Mouse (Mus musculus): ENCODE data around the gene Ryr2. TPM values are rescaled to one million over a fixed set of nuclear protein-coding genes. Genes with fewer than 3 reads are reported as not detected.

Ryr2 gene
- total and polyA plus RNA-seq, 2 experiments: under 0.01 TPM; not detected in 1

GRCm38 (mm10) chr13:11709708-11710471, 396.9 kb downstream of the Ryr2 start:
- TF ChIP-seq CTCF (IDR thresholded peaks at IDR 0.05; ENCODE audit: low read depth, low read length) (no peak), POLR2A (IDR thresholded peaks at IDR 0.05; ENCODE audit: extremely low read depth, insufficient read depth, low read length) (no peak)
- Histone ChIP-seq H3K9ac (ENCODE audit: low read depth, low read length) (no peak overlapping the region), H3K4me3 (ENCODE audit: insufficient read depth, low read depth, low read length) (no peak overlapping the region), H3K79me2 (ENCODE audit: control insufficient read depth, insufficient read depth, low read length) (no peaks in the 10 kb centered on the region), H3K36me3 (ENCODE audit: control insufficient read depth, insufficient read depth, low read length) (no peaks in the 10 kb centered on the region), H3K27me3 (ENCODE audit: control insufficient read depth, insufficient read depth, low read length) (no peaks in the 10 kb centered on the region), H3K27ac (replicated peaks; ENCODE audit: insufficient read depth, low read depth, low read length) (no peak overlapping the region), H3K4me1 (ENCODE audit: control insufficient read depth, insufficient read depth, low read length) (no peaks in the 10 kb centered on the region)
- 82% methylated on average over 7 of the region's 7 CpGs for WGBS
- DNase-seq (ENCODE audit: extremely low read depth, low read depth, low spot score): no peak

DNA sequence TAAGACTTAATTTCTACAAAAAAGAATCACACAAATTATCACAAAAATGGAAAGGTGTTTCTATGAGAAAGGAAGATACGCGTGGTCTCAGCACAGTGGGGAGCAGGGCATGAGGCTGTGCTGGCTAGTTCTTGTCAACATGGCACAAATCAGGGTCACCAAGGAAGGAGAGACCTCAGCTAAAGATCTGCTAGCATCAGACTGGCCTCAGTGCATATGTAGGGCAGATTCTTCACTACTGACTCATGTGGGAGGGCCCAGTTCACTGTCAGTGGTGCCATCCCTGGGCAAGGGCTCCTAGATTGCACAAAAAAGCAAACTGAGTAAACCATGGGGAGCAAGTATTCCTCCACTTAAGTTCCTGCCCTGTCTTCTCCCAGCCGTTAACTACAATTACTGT, 405.0 kb downstream of the Ryr2 start:
- 87% methylated on average over 3 of the region's 3 CpGs for WGBS
- Histone ChIP-seq H3K9ac (ENCODE audit: low read depth, low read length) (no peak overlapping the region), H3K27ac (replicated peaks; ENCODE audit: insufficient read depth, low read depth, low read length) (no peak overlapping the region), H3K79me2 (ENCODE audit: control insufficient read depth, insufficient read depth, low read length) (no peaks in the 10 kb centered on the region), H3K4me3 (ENCODE audit: insufficient read depth, low read depth, low read length) (no peak overlapping the region), H3K4me1 (ENCODE audit: control insufficient read depth, insufficient read depth, low read length) (no peaks in the 10 kb centered on the region), H3K27me3 (ENCODE audit: control insufficient read depth, insufficient read depth, low read length) (no peaks in the 10 kb centered on the region), H3K36me3 (ENCODE audit: control insufficient read depth, insufficient read depth, low read length) (no peaks in the 10 kb centered on the region)
- TF ChIP-seq POLR2A (IDR thresholded peaks at IDR 0.05; ENCODE audit: extremely low read depth, insufficient read depth, low read length) (no peak), CTCF (IDR thresholded peaks at IDR 0.05; ENCODE audit: low read depth, low read length) (no peak)
- DNase-seq (ENCODE audit: extremely low read depth, low read depth, low spot score): no peak

- Histone ChIP-seq H3K36me3 (ENCODE audit: control insufficient read depth, insufficient read depth, low read length) (no peaks in the 10 kb centered on the region), H3K4me3 (ENCODE audit: insufficient read depth, low read depth, low read length) (no peak overlapping the region), H3K4me1 (ENCODE audit: control insufficient read depth, insufficient read depth, low read length) (no peaks in the 10 kb centered on the region), H3K9ac (ENCODE audit: low read depth, low read length) (no peak overlapping the region), H3K27ac (replicated peaks; ENCODE audit: insufficient read depth, low read depth, low read length) (no peak overlapping the region), H3K79me2 (ENCODE audit: control insufficient read depth, insufficient read depth, low read length) (no peaks in the 10 kb centered on the region), H3K27me3 (ENCODE audit: control insufficient read depth, insufficient read depth, low read length) (no peaks in the 10 kb centered on the region)
- DNase-seq (ENCODE audit: extremely low read depth, low read depth, low spot score): peak; percentile 25
- TF ChIP-seq CTCF (IDR thresholded peaks at IDR 0.05; ENCODE audit: low read depth, low read length) (no peak), POLR2A (IDR thresholded peaks at IDR 0.05; ENCODE audit: extremely low read depth, insufficient read depth, low read length) (no peak)
- WGBS: 79% methylated on average over 1 of the region's 1 CpGs
Observed at GRCm38 (mm10) chr13:11696496-11696895, 410.2 kb downstream of the Ryr2 start.

DNA sequence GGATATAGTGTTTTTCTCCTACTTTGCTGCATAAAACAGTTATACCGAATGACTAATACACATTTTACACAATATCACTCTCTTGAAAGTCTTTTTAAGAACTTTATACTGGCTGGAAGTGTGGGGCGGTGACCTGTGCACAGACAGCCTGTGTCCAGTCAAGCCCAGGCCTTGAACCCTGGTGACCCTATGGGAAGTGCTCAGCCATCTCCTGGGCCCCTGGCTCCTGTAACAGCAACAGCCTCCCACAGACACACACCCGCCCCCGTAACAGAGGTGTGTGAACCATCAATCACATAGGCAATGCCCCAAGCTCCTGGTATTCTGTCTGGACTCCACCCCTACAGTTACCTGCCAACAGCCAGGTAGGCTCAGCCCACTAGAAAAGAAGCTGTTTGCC, 424.9 kb downstream of the Ryr2 start:
- H3K4me1 ChIP-seq (ENCODE audit: control insufficient read depth, insufficient read depth, low read length): no peaks in the 10 kb centered on the region
- TF ChIP-seq POLR2A (IDR thresholded peaks at IDR 0.05; ENCODE audit: extremely low read depth, insufficient read depth, low read length) (no peak), CTCF (IDR thresholded peaks at IDR 0.05; ENCODE audit: low read depth, low read length) (no peak)
- H3K4me3 ChIP-seq (ENCODE audit: insufficient read depth, low read depth, low read length): no peak overlapping the region
- WGBS: 70% methylated on average over 4 of the region's 4 CpGs
- no peaks in the 10 kb centered on the region for H3K27me3 ChIP-seq (ENCODE audit: control insufficient read depth, insufficient read depth, low read length)
- H3K79me2 ChIP-seq (ENCODE audit: control insufficient read depth, insufficient read depth, low read length): no peaks in the 10 kb centered on the region
- H3K9ac ChIP-seq (ENCODE audit: low read depth, low read length): no peak overlapping the region
- no peaks in the 10 kb centered on the region for H3K36me3 ChIP-seq (ENCODE audit: control insufficient read depth, insufficient read depth, low read length)
- no peak overlapping the region for H3K27ac ChIP-seq (replicated peaks; ENCODE audit: insufficient read depth, low read depth, low read length)
- no peak for DNase-seq (ENCODE audit: extremely low read depth, low read depth, low spot score)

DNA sequence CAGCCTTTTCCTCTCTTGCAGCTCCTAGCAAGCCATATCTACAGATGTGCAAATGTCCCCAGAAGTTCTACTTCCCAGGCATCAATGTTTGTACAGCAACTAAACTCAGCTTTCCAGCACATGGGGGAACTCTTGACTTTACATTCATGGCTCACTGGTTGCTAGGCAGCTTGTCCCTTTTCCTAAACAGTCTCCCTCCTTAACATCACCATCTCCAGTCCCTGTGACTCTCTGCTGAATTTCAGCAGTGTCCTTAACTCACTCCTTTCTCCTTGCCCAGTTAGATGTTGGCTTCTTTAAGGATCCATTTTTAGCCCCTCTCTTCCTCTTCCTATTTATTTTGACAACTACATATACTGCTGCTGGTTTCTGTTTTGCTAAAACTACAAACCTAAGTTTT, 443.9 kb downstream of the Ryr2 start:
- no peak for DNase-seq (ENCODE audit: extremely low read depth, low read depth, low spot score)
- no peaks in the 10 kb centered on the region for H3K79me2 ChIP-seq (ENCODE audit: control insufficient read depth, insufficient read depth, low read length)

GRCm38 (mm10) chr13:11644846-11645245, 461.9 kb downstream of the Ryr2 start:
- TF ChIP-seq CTCF (IDR thresholded peaks at IDR 0.05; ENCODE audit: low read depth, low read length) (no peak), POLR2A (IDR thresholded peaks at IDR 0.05; ENCODE audit: extremely low read depth, insufficient read depth, low read length) (no peak)
- Histone ChIP-seq H3K27me3 (ENCODE audit: control insufficient read depth, insufficient read depth, low read length) (no peaks in the 10 kb centered on the region), H3K36me3 (ENCODE audit: control insufficient read depth, insufficient read depth, low read length) (no peaks in the 10 kb centered on the region), H3K4me1 (ENCODE audit: control insufficient read depth, insufficient read depth, low read length) (no peaks in the 10 kb centered on the region), H3K27ac (replicated peaks; ENCODE audit: insufficient read depth, low read depth, low read length) (no peak overlapping the region), H3K79me2 (ENCODE audit: control insufficient read depth, insufficient read depth, low read length) (no peaks in the 10 kb centered on the region), H3K9ac (ENCODE audit: low read depth, low read length) (no peak overlapping the region), H3K4me3 (ENCODE audit: insufficient read depth, low read depth, low read length) (no peak overlapping the region)
- WGBS: 91% methylated on average over 1 of the region's 1 CpGs
- DNase-seq (ENCODE audit: extremely low read depth, low read depth, low spot score): no peak

More for the DNA sequence above, 443.9 kb downstream of the Ryr2 start:
- Histone ChIP-seq H3K27me3 (ENCODE audit: control insufficient read depth, insufficient read depth, low read length) (no peaks in the 10 kb centered on the region), H3K27ac (replicated peaks; ENCODE audit: insufficient read depth, low read depth, low read length) (no peak overlapping the region), H3K4me3 (ENCODE audit: insufficient read depth, low read depth, low read length) (no peak overlapping the region), H3K36me3 (ENCODE audit: control insufficient read depth, insufficient read depth, low read length) (no peaks in the 10 kb centered on the region), H3K4me1 (ENCODE audit: control insufficient read depth, insufficient read depth, low read length) (no peaks in the 10 kb centered on the region), H3K9ac (ENCODE audit: low read depth, low read length) (no peak overlapping the region)
- TF ChIP-seq CTCF (IDR thresholded peaks at IDR 0.05; ENCODE audit: low read depth, low read length) (no peak), POLR2A (IDR thresholded peaks at IDR 0.05; ENCODE audit: extremely low read depth, insufficient read depth, low read length) (no peak)
